Mouse (Mus musculus): ENCODE results near the gene Egfl7. TPM values are rescaled to one million over a fixed set of nuclear protein-coding genes. Genes with fewer than 3 reads are reported as not detected.

Gene Egfl7
- polyA plus RNA-seq, 1 experiment from 2014 or later: 371 TPM

GRCm38 (mm10) chr2:26609261-26609661 lies 29.4 kb downstream of the Egfl7 start:
- H3K27ac ChIP-seq (ENCODE audit: low read length): no peak overlapping the region
- no peak overlapping the region for H3K4me3 ChIP-seq (ENCODE audit: low read length)
- H3K27me3 ChIP-seq (ENCODE audit: control insufficient read depth, insufficient read depth, low read depth, low read length): no peaks in the 10 kb centered on the region
- no peak for ATAC-seq (ENCODE audit: low read depth)
- H3K9ac ChIP-seq (ENCODE audit: low read length): no peak overlapping the region
- H3K4me2 ChIP-seq (ENCODE audit: low read depth, low read length): no peak overlapping the region
- H3K9me3 ChIP-seq (ENCODE audit: control insufficient read depth, low read length): no peaks in the 10 kb centered on the region
- H3K4me1 ChIP-seq (replicated peaks; ENCODE audit: control insufficient read depth, insufficient read depth, low read length): peaks cover 21% of the 10 kb centered on the region
- H3K36me3 ChIP-seq (ENCODE audit: control insufficient read depth, insufficient read depth, low read length): no peaks in the 10 kb centered on the region

GRCm38 (mm10) chr2:26610526-26610925 lies 30.7 kb downstream of the Egfl7 start:
- WGBS: 65% methylated on average over 3 of the region's 3 CpGs
- no peak overlapping the region for H3K4me3 ChIP-seq (ENCODE audit: low read length)
- ATAC-seq (ENCODE audit: low read depth): no peak
- H3K36me3 ChIP-seq (ENCODE audit: control insufficient read depth, insufficient read depth, low read length): no peaks in the 10 kb centered on the region
- no peak overlapping the region for H3K27ac ChIP-seq (ENCODE audit: low read length)
- peaks cover 18% of the 10 kb centered on the region for H3K4me1 ChIP-seq (replicated peaks; ENCODE audit: control insufficient read depth, insufficient read depth, low read length)
- H3K9ac ChIP-seq (ENCODE audit: low read length): no peak overlapping the region
- no peaks in the 10 kb centered on the region for H3K27me3 ChIP-seq (ENCODE audit: control insufficient read depth, insufficient read depth, low read depth, low read length)
- no peak overlapping the region for H3K4me2 ChIP-seq (ENCODE audit: low read depth, low read length)
- H3K9me3 ChIP-seq (ENCODE audit: control insufficient read depth, low read length): no peaks in the 10 kb centered on the region

- Histone ChIP-seq H3K4me3 (ENCODE audit: low read length) (no peak overlapping the region), H3K9ac (ENCODE audit: low read length) (no peak overlapping the region), H3K4me2 (ENCODE audit: low read depth, low read length) (no peak overlapping the region), H3K36me3 (ENCODE audit: control insufficient read depth, insufficient read depth, low read length) (no peaks in the 10 kb centered on the region), H3K9me3 (ENCODE audit: control insufficient read depth, low read length) (no peaks in the 10 kb centered on the region), H3K27me3 (ENCODE audit: control insufficient read depth, insufficient read depth, low read depth, low read length) (no peaks in the 10 kb centered on the region), H3K4me1 (replicated peaks; ENCODE audit: control insufficient read depth, insufficient read depth, low read length) (peaks cover 17% of the 10 kb centered on the region), H3K27ac (ENCODE audit: low read length) (no peak overlapping the region)
- no peak for ATAC-seq (ENCODE audit: low read depth)
These were observed 31.2 kb downstream of the Egfl7 start for GRCm38 (mm10) chr2:26611054-26611453.

- Histone ChIP-seq H3K4me2 (ENCODE audit: low read depth, low read length) (no peak overlapping the region), H3K4me3 (ENCODE audit: low read length) (no peak overlapping the region), H3K4me1 (replicated peaks; ENCODE audit: control insufficient read depth, insufficient read depth, low read length) (peaks cover 9% of the 10 kb centered on the region), H3K36me3 (ENCODE audit: control insufficient read depth, insufficient read depth, low read length) (no peaks in the 10 kb centered on the region), H3K9me3 (ENCODE audit: control insufficient read depth, low read length) (no peaks in the 10 kb centered on the region), H3K27ac (ENCODE audit: low read length) (no peak overlapping the region), H3K27me3 (ENCODE audit: control insufficient read depth, insufficient read depth, low read depth, low read length) (no peaks in the 10 kb centered on the region), H3K9ac (ENCODE audit: low read length) (no peak overlapping the region)
- no peak for ATAC-seq (ENCODE audit: low read depth)
These were observed 32.1 kb downstream of the Egfl7 start for GRCm38 (mm10) chr2:26611896-26612295.

GRCm38 (mm10) chr2:26614903-26615302 lies 35.1 kb downstream of the Egfl7 start:
- no peak overlapping the region for H3K4me2 ChIP-seq (ENCODE audit: low read depth, low read length)
- H3K9me3 ChIP-seq (ENCODE audit: control insufficient read depth, low read length): no peaks in the 10 kb centered on the region
- H3K4me3 ChIP-seq (ENCODE audit: low read length): no peak overlapping the region
- H3K27ac ChIP-seq (ENCODE audit: low read length): no peak overlapping the region
- H3K9ac ChIP-seq (ENCODE audit: low read length): no peak overlapping the region
- ATAC-seq (ENCODE audit: low read depth): no peak
- WGBS: 69% methylated on average over 5 of the region's 5 CpGs
- H3K36me3 ChIP-seq (ENCODE audit: control insufficient read depth, insufficient read depth, low read length): no peaks in the 10 kb centered on the region
- no peaks in the 10 kb centered on the region; the same call in 1 of the 2 replicates for H3K4me1 ChIP-seq (replicated peaks; ENCODE audit: control insufficient read depth, insufficient read depth, low read length)
- H3K27me3 ChIP-seq (ENCODE audit: control insufficient read depth, insufficient read depth, low read depth, low read length): no peaks in the 10 kb centered on the region

- no peak for ATAC-seq (ENCODE audit: low read depth)
- Histone ChIP-seq H3K9me3 (ENCODE audit: control insufficient read depth, low read length) (no peaks in the 10 kb centered on the region), H3K27me3 (ENCODE audit: control insufficient read depth, insufficient read depth, low read depth, low read length) (no peaks in the 10 kb centered on the region), H3K4me2 (ENCODE audit: low read depth, low read length) (no peak overlapping the region), H3K27ac (ENCODE audit: low read length) (no peak overlapping the region), H3K4me1 (replicated peaks; ENCODE audit: control insufficient read depth, insufficient read depth, low read length) (no peaks in the 10 kb centered on the region; the same call in 1 of the 2 replicates), H3K4me3 (ENCODE audit: low read length) (no peak overlapping the region), H3K9ac (ENCODE audit: low read length) (no peak overlapping the region), H3K36me3 (ENCODE audit: control insufficient read depth, insufficient read depth, low read length) (no peaks in the 10 kb centered on the region)
- WGBS: 74% methylated on average over 4 of the region's 4 CpGs
These were observed 35.8 kb downstream of the Egfl7 start for GRCm38 (mm10) chr2:26615459-26616124.

GRCm38 (mm10) chr2:26617331-26617730 lies 37.5 kb downstream of the Egfl7 start:
- no peak for ATAC-seq (ENCODE audit: low read depth)

GRCm38 (mm10) chr2:26617928-26618327 lies 38.1 kb downstream of the Egfl7 start:
- H3K9me3 ChIP-seq (ENCODE audit: control insufficient read depth, low read length): no peaks in the 10 kb centered on the region
- no peak overlapping the region for H3K27ac ChIP-seq (ENCODE audit: low read length)
- H3K4me2 ChIP-seq (ENCODE audit: low read depth, low read length): no peak overlapping the region
- no peaks in the 10 kb centered on the region for H3K27me3 ChIP-seq (ENCODE audit: control insufficient read depth, insufficient read depth, low read depth, low read length)
- 50% methylated on average over 7 of the region's 7 CpGs for WGBS
- ATAC-seq (ENCODE audit: low read depth): no peak
- H3K4me3 ChIP-seq (ENCODE audit: low read length): no peak overlapping the region
- 0 out of 2 replicates have a peak, but pooled peaks cover 2% of the 10 kb centered on the region for H3K4me1 ChIP-seq (replicated peaks; ENCODE audit: control insufficient read depth, insufficient read depth, low read length)
- H3K36me3 ChIP-seq (ENCODE audit: control insufficient read depth, insufficient read depth, low read length): no peaks in the 10 kb centered on the region
- no peak overlapping the region for H3K9ac ChIP-seq (ENCODE audit: low read length)

More at GRCm38 (mm10) chr2:26617331-26617730, 37.5 kb downstream of the Egfl7 start:
- no peak overlapping the region for H3K4me2 ChIP-seq (ENCODE audit: low read depth, low read length)
- 71% methylated on average over 6 of the region's 6 CpGs for WGBS
- H3K9ac ChIP-seq (ENCODE audit: low read length): no peak overlapping the region
- H3K27ac ChIP-seq (ENCODE audit: low read length): no peak overlapping the region
- no peak overlapping the region for H3K4me3 ChIP-seq (ENCODE audit: low read length)
- H3K27me3 ChIP-seq (ENCODE audit: control insufficient read depth, insufficient read depth, low read depth, low read length): no peaks in the 10 kb centered on the region
- no peaks in the 10 kb centered on the region for H3K4me1 ChIP-seq (replicated peaks; ENCODE audit: control insufficient read depth, insufficient read depth, low read length)
- H3K9me3 ChIP-seq (ENCODE audit: control insufficient read depth, low read length): no peaks in the 10 kb centered on the region
- H3K36me3 ChIP-seq (ENCODE audit: control insufficient read depth, insufficient read depth, low read length): no peaks in the 10 kb centered on the region

- Histone ChIP-seq H3K4me2 (ENCODE audit: low read depth, low read length) (no peak overlapping the region), H3K36me3 (ENCODE audit: control insufficient read depth, insufficient read depth, low read length) (no peaks in the 10 kb centered on the region), H3K27me3 (ENCODE audit: control insufficient read depth, insufficient read depth, low read depth, low read length) (no peaks in the 10 kb centered on the region), H3K27ac (ENCODE audit: low read length) (no peak overlapping the region), H3K9me3 (ENCODE audit: control insufficient read depth, low read length) (no peaks in the 10 kb centered on the region), H3K9ac (ENCODE audit: low read length) (no peak overlapping the region), H3K4me3 (ENCODE audit: low read length) (no peak overlapping the region), H3K4me1 (replicated peaks; ENCODE audit: control insufficient read depth, insufficient read depth, low read length) (0 out of 2 replicates have a peak, but pooled peaks cover 2% of the 10 kb centered on the region)
- no peak for ATAC-seq (ENCODE audit: low read depth)
- WGBS: 32% methylated on average over 2 of the region's 2 CpGs
These were observed 41.4 kb downstream of the Egfl7 start for GRCm38 (mm10) chr2:26621246-26621645.

- Histone ChIP-seq H3K4me2 (ENCODE audit: low read depth, low read length) (no peak overlapping the region), H3K4me1 (replicated peaks; ENCODE audit: control insufficient read depth, insufficient read depth, low read length) (0 out of 2 replicates have a peak, but pooled peaks cover 2% of the 10 kb centered on the region), H3K27ac (ENCODE audit: low read length) (no peak overlapping the region), H3K9ac (ENCODE audit: low read length) (no peak overlapping the region), H3K27me3 (ENCODE audit: control insufficient read depth, insufficient read depth, low read depth, low read length) (no peaks in the 10 kb centered on the region), H3K36me3 (ENCODE audit: control insufficient read depth, insufficient read depth, low read length) (no peaks in the 10 kb centered on the region), H3K4me3 (ENCODE audit: low read length) (no peak overlapping the region), H3K9me3 (ENCODE audit: control insufficient read depth, low read length) (no peaks in the 10 kb centered on the region)
- 37% methylated on average over 5 of the region's 5 CpGs for WGBS
- no peak for ATAC-seq (ENCODE audit: low read depth)
These were observed 43.2 kb downstream of the Egfl7 start for GRCm38 (mm10) chr2:26622984-26623383.
